Mouse (Mus musculus): Measurements from ENCODE around the gene Lrrc17. TPM values are rescaled to one million over a fixed set of nuclear protein-coding genes. Genes with fewer than 3 reads are reported as not detected.

The Lrrc17 gene
- polyA plus RNA-seq, 1 experiment from 2014 or later = 14.0 TPM

- no peak overlapping the region for H3K9ac ChIP-seq (ENCODE audit: low read length)
- no peaks in the 10 kb centered on the region for H3K4me1 ChIP-seq (ENCODE audit: control insufficient read depth, insufficient read depth, low read length)
- H3K36me3 ChIP-seq (ENCODE audit: control insufficient read depth, insufficient read depth, low read length) = no peaks in the 10 kb centered on the region
- H3K27me3 ChIP-seq (ENCODE audit: control insufficient read depth, insufficient read depth, low read length) = no peaks in the 10 kb centered on the region
- no peaks in the 10 kb centered on the region for H3K9me3 ChIP-seq (ENCODE audit: control insufficient read depth, low read length)
- no peak overlapping the region for H3K4me3 ChIP-seq (ENCODE audit: low read depth, low read length)
- no peak overlapping the region for H3K27ac ChIP-seq (ENCODE audit: low read depth, low read length)
- no peak overlapping the region for H3K4me2 ChIP-seq
- DNase-seq (ENCODE audit: low spot score, missing footprints) = no peak
- ATAC-seq (ENCODE audit: low FRiP score) = no peak
- WGBS = 80% methylated on average over 4 of the region's 4 CpGs
Measured at GRCm38 (mm10) chr5:21553685-21554084, 10.3 kb downstream of the Lrrc17 start.

DNA sequence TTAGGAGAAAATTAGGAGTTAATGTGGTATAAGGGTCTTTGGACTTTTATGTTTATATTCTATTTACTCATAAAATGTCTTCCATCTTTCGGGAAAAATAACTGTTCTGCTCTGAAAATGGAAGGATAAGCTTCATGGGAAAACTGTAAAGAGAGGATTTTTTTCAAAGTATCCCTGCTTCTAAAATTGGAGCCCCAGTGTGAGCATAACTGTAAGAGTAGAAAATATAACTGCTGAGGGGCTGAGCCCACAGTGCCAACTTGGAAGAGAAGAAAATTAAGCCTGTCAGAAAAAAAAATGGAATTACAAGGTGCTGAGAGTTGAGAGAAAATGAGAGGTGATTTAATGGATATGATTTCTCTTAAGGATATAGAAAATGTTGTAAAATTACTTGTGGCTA lies 11.4 kb downstream of the Lrrc17 start:
- WGBS = 90% methylated on average over 1 of the region's 1 CpGs
- Histone ChIP-seq H3K36me3 (ENCODE audit: control insufficient read depth, insufficient read depth, low read length) (no peaks in the 10 kb centered on the region), H3K27ac (ENCODE audit: low read depth, low read length) (no peak overlapping the region), H3K27me3 (ENCODE audit: control insufficient read depth, insufficient read depth, low read length) (no peaks in the 10 kb centered on the region), H3K4me1 (ENCODE audit: control insufficient read depth, insufficient read depth, low read length) (no peaks in the 10 kb centered on the region), H3K4me2 (no peak overlapping the region), H3K9ac (ENCODE audit: low read length) (no peak overlapping the region), H3K9me3 (ENCODE audit: control insufficient read depth, low read length) (no peaks in the 10 kb centered on the region), H3K4me3 (ENCODE audit: low read depth, low read length) (no peak overlapping the region)
- ATAC-seq (ENCODE audit: low FRiP score) (no peak), DNase-seq (ENCODE audit: low spot score, missing footprints) (no peak)

- no peaks in the 10 kb centered on the region for H3K4me1 ChIP-seq (ENCODE audit: control insufficient read depth, insufficient read depth, low read length)
- H3K4me3 ChIP-seq (ENCODE audit: low read depth, low read length) = no peak overlapping the region
- ATAC-seq (ENCODE audit: low FRiP score) (no peak), DNase-seq (ENCODE audit: low spot score, missing footprints) (no peak)
- WGBS = 91% methylated on average over 3 of the region's 3 CpGs
- no peak overlapping the region for H3K4me2 ChIP-seq
- no peaks in the 10 kb centered on the region for H3K27me3 ChIP-seq (ENCODE audit: control insufficient read depth, insufficient read depth, low read length)
- H3K27ac ChIP-seq (ENCODE audit: low read depth, low read length) = no peak overlapping the region
- H3K9me3 ChIP-seq (ENCODE audit: control insufficient read depth, low read length) = no peaks in the 10 kb centered on the region
- H3K36me3 ChIP-seq (ENCODE audit: control insufficient read depth, insufficient read depth, low read length) = no peaks in the 10 kb centered on the region
- H3K9ac ChIP-seq (ENCODE audit: low read length) = no peak overlapping the region
Measured at GRCm38 (mm10) chr5:21556502-21556901, 13.1 kb downstream of the Lrrc17 start.

DNA sequence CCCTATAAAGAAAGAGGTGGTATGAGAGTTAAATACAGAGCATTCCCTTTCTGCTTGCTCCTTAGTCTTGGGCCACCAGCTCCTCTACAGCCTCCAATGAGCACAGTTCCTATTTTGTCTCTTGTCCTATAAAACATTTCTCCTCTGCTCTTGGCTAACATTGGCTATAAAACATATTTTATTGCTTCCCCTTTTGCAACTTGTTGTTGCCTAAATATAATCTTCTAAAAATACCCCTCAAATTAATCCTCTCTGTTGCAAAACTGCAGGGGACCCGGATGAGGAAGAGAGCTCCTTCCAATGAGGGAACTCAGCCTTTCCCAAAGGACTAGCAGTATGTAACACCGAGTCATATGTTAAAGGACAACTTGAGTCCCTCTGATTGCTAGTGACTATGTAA lies 20.6 kb downstream of the Lrrc17 start:
- H3K27me3 ChIP-seq (ENCODE audit: control insufficient read depth, insufficient read depth, low read length) = no peaks in the 10 kb centered on the region
- H3K9me3 ChIP-seq (ENCODE audit: control insufficient read depth, low read length) = no peaks in the 10 kb centered on the region
- H3K36me3 ChIP-seq (ENCODE audit: control insufficient read depth, insufficient read depth, low read length) = no peaks in the 10 kb centered on the region
- H3K4me2 ChIP-seq = no peak overlapping the region
- H3K27ac ChIP-seq (ENCODE audit: low read depth, low read length) = no peak overlapping the region
- H3K4me1 ChIP-seq (ENCODE audit: control insufficient read depth, insufficient read depth, low read length) = no peaks in the 10 kb centered on the region
- WGBS = 78% methylated on average over 2 of the region's 2 CpGs
- ATAC-seq (ENCODE audit: low FRiP score) (no peak), DNase-seq (ENCODE audit: low spot score, missing footprints) (no peak)
- H3K9ac ChIP-seq (ENCODE audit: low read length) = no peak overlapping the region
- no peak overlapping the region for H3K4me3 ChIP-seq (ENCODE audit: low read depth, low read length)

- Histone ChIP-seq H3K4me3 (ENCODE audit: low read depth, low read length) (no peak overlapping the region), H3K9ac (ENCODE audit: low read length) (no peak overlapping the region), H3K36me3 (ENCODE audit: control insufficient read depth, insufficient read depth, low read length) (no peaks in the 10 kb centered on the region), H3K9me3 (ENCODE audit: control insufficient read depth, low read length) (no peaks in the 10 kb centered on the region), H3K4me1 (ENCODE audit: control insufficient read depth, insufficient read depth, low read length) (no peaks in the 10 kb centered on the region), H3K27me3 (ENCODE audit: control insufficient read depth, insufficient read depth, low read length) (no peaks in the 10 kb centered on the region), H3K4me2 (no peak overlapping the region), H3K27ac (ENCODE audit: low read depth, low read length) (no peak overlapping the region)
- no peak for DNase-seq (ENCODE audit: low spot score, missing footprints)
- ATAC-seq (ENCODE audit: low FRiP score) = no peak
- 94% methylated on average over 9 of the region's 9 CpGs for WGBS
Measured at GRCm38 (mm10) chr5:21565392-21566065, 22.2 kb downstream of the Lrrc17 start.

DNA sequence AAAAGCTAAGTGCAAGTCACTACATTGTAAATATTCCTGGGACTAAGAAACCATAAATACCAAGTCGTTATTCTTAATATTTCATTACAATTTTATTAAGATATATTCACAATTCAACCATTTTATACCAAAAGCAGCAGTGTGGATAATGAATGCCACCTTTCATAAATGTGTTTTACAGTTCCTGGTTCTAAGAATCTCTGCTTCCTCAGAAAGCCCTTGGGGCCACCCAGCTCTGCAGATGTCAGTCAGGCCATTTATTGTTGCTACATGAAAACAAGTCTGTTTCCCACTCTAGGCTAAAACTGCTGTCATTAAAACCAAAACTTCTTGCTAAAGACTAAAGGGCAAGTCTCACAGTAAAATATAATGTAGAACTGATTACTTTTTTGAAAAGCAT lies 24.4 kb downstream of the Lrrc17 start:
- Histone ChIP-seq H3K27ac (ENCODE audit: low read depth, low read length) (no peak overlapping the region), H3K4me3 (ENCODE audit: low read depth, low read length) (no peak overlapping the region), H3K36me3 (ENCODE audit: control insufficient read depth, insufficient read depth, low read length) (no peaks in the 10 kb centered on the region), H3K27me3 (ENCODE audit: control insufficient read depth, insufficient read depth, low read length) (no peaks in the 10 kb centered on the region), H3K4me1 (ENCODE audit: control insufficient read depth, insufficient read depth, low read length) (no peaks in the 10 kb centered on the region), H3K4me2 (no peak overlapping the region), H3K9ac (ENCODE audit: low read length) (no peak overlapping the region), H3K9me3 (ENCODE audit: control insufficient read depth, low read length) (no peaks in the 10 kb centered on the region)
- DNase-seq (ENCODE audit: low spot score, missing footprints) = no peak
- no peak for ATAC-seq (ENCODE audit: low FRiP score)
- 82% methylated on average over 1 of the region's 1 CpGs for WGBS

GRCm38 (mm10) chr5:21572764-21573416 lies 29.5 kb downstream of the Lrrc17 start:
- no peaks in the 10 kb centered on the region for H3K9me3 ChIP-seq (ENCODE audit: control insufficient read depth, low read length)
- no peak overlapping the region for H3K9ac ChIP-seq (ENCODE audit: low read length)
- H3K4me2 ChIP-seq = no peak overlapping the region
- H3K27me3 ChIP-seq (ENCODE audit: control insufficient read depth, insufficient read depth, low read length) = no peaks in the 10 kb centered on the region
- no peaks in the 10 kb centered on the region for H3K4me1 ChIP-seq (ENCODE audit: control insufficient read depth, insufficient read depth, low read length)
- no peaks in the 10 kb centered on the region for H3K36me3 ChIP-seq (ENCODE audit: control insufficient read depth, insufficient read depth, low read length)
- peak; percentile 10 for DNase-seq (ENCODE audit: low spot score, missing footprints)
- H3K27ac ChIP-seq (ENCODE audit: low read depth, low read length) = no peak overlapping the region
- no peak for ATAC-seq (ENCODE audit: low FRiP score)
- WGBS = 70% methylated on average over 3 of the region's 3 CpGs
- no peak overlapping the region for H3K4me3 ChIP-seq (ENCODE audit: low read depth, low read length)

DNA sequence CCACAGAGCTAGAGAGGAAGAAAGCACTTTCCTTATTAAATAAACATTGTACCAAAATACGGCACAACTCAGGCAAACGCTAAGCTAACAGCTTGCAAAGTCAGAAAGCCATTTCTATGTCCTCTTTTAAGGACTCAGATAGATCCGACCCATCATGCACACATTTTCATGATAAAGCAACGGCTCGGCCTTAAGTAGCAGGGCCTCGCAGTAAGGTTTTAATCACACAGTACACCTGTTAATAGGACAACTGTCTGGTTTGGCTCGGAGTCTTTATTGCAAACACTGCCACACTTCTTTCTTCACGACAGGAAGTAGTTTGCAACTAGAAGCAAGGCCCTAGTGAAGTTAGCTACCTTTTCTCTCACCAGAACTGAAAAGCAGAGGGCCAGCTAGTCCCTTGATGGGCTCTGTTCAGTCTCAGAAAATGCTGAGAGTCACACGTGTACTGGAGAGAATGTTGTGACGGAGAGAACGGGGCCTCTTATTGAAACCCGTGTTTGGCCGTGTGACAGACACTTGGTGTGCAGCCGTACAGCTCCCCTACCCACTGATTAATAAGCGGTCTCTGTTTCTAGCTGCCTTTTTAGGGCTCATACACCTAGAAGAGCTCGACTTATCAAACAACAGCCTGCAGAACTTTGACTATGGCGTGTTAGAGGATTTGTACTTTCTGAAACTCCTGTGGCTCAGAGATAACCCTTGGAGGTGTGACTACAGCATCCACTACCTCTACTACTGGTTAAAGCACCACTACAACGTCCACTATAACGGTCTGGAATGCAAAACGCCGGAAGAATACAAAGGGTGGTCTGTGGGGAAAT lies 31.2 kb downstream of the Lrrc17 start:
- no peak overlapping the region for H3K9ac ChIP-seq (ENCODE audit: low read length)
- 88% methylated on average over 21 of the region's 21 CpGs for WGBS
- H3K4me1 ChIP-seq (ENCODE audit: control insufficient read depth, insufficient read depth, low read length) = no peaks in the 10 kb centered on the region
- no peaks in the 10 kb centered on the region for H3K9me3 ChIP-seq (ENCODE audit: control insufficient read depth, low read length)
- no peak for ATAC-seq (ENCODE audit: low FRiP score)
- H3K27ac ChIP-seq (ENCODE audit: low read depth, low read length) = no peak overlapping the region
- DNase-seq (ENCODE audit: low spot score, missing footprints) = peak; percentile 67
- H3K4me3 ChIP-seq (ENCODE audit: low read depth, low read length) = no peak overlapping the region
- no peaks in the 10 kb centered on the region for H3K36me3 ChIP-seq (ENCODE audit: control insufficient read depth, insufficient read depth, low read length)
- no peak overlapping the region for H3K4me2 ChIP-seq
- no peaks in the 10 kb centered on the region for H3K27me3 ChIP-seq (ENCODE audit: control insufficient read depth, insufficient read depth, low read length)

DNA sequence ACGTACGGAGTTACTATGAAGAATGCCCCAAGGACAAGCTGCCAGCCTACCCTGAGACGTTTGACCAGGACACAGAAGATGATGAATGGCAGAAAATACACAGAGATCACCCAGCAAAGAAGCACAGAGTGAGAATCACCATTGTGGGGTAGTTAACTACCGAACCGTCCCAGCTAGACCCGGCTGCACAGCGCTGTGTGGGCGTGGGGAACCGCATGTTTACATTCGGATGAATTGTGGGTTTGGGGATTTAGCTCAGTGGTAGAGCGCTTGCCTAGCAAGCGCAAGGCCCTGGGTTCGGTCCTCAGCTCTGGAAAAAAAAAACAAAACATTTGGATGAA lies 31.8 kb downstream of the Lrrc17 start:
- no peaks in the 10 kb centered on the region for H3K27me3 ChIP-seq (ENCODE audit: control insufficient read depth, insufficient read depth, low read length)
- no peak overlapping the region for H3K27ac ChIP-seq (ENCODE audit: low read depth, low read length)
- H3K9ac ChIP-seq (ENCODE audit: low read length) = no peak overlapping the region
- H3K4me1 ChIP-seq (ENCODE audit: control insufficient read depth, insufficient read depth, low read length) = no peaks in the 10 kb centered on the region
- DNase-seq (ENCODE audit: low spot score, missing footprints) (peak; percentile 44), ATAC-seq (ENCODE audit: low FRiP score) (no peak)
- H3K36me3 ChIP-seq (ENCODE audit: control insufficient read depth, insufficient read depth, low read length) = no peaks in the 10 kb centered on the region
- no peaks in the 10 kb centered on the region for H3K9me3 ChIP-seq (ENCODE audit: control insufficient read depth, low read length)
- 89% methylated on average over 13 of the region's 13 CpGs for WGBS
- no peak overlapping the region for H3K4me2 ChIP-seq
- no peak overlapping the region for H3K4me3 ChIP-seq (ENCODE audit: low read depth, low read length)

All from midbrain, embryonic 11.5 days (tissue).